Mouse (Mus musculus): ENCODE measurements around the gene Qprt. TPM values are rescaled to one million over a fixed set of nuclear protein-coding genes. Genes with fewer than 3 reads are reported as not detected.

Gene Qprt
- total RNA-seq, 1 experiment, result 5.6 TPM

- peak overlapping the region; percentile 44 to 57; a peak in 3 of 4 replicates for H3K4me3 ChIP-seq (ENCODE audit: insufficient read depth in 1 of 2, low read depth in 1 of 2, low read length in 2 of 2, poor library complexity in 1 of 2, severe bottlenecking in 1 of 2)
- in situ Hi-C loops (cut with MboI; ENCODE audit: low sequenced_read_pairs in 2 of 2, unreplicated experiment in 2 of 2), result loop anchor here in 1 of 2 experiments (10.0 kb wide), 1 partner anchor 270 kb away; the partner anchor contains the start of gene 4930451I11Rik
- H3K9me3 ChIP-seq (ENCODE audit: control insufficient read depth, insufficient read depth, low read depth, low read length), result no peaks in the 10 kb centered on the region
- peaks cover 3 to 12% of the 10 kb centered on the region in 2 experiments; a peak in 2 of 4 replicates for H3K4me1 ChIP-seq (ENCODE audit: control insufficient read depth in 2 of 2, insufficient read depth in 2 of 2, low read length in 2 of 2, poor library complexity in 1 of 2)
- H3K9ac ChIP-seq (ENCODE audit: insufficient read depth, low read depth, low read length, poor library complexity, severe bottlenecking), result peak overlapping the region; percentile 61; the same call in 1 of the 2 replicates
- no peaks in the 10 kb centered on the region for H3K36me3 ChIP-seq (ENCODE audit: control insufficient read depth, insufficient read depth, low read length, poor library complexity, severe bottlenecking)
- H3K27ac ChIP-seq (ENCODE audit: insufficient read depth, low read depth, low read length, poor library complexity, severe bottlenecking), result no peak overlapping the region
- TF ChIP-seq MAFK (IDR thresholded peaks at IDR 0.05; ENCODE audit: insufficient read depth, low read depth, low read length) (no peak; the same call in 1 of the 2 replicates), HCFC1 (IDR thresholded peaks at IDR 0.05; ENCODE audit: borderline replicate concordance, insufficient read depth, low read length) (0 out of 2 replicates have a peak, but pooled peaks have one; percentile 1), ZC3H11A (IDR thresholded peaks at IDR 0.05; ENCODE audit: borderline replicate concordance, low read depth, low read length) (peak; percentile 91), ZNF384 (IDR thresholded peaks at IDR 0.05; ENCODE audit: low read depth, low read length) (no peak), CHD2 (IDR thresholded peaks at IDR 0.05; ENCODE audit: low read depth, low read length) (no peak)
- DNase-seq (ENCODE audit: low read depth, low spot score), result peak; percentile 91
Observed at GRCm38 (mm10) chr7:127104560-127105332, 17.3 kb downstream of the Qprt start.

- H3K9me3 ChIP-seq (ENCODE audit: control insufficient read depth, insufficient read depth, low read depth, low read length), result no peaks in the 10 kb centered on the region
- peak overlapping the region; percentile 23; the same call in 1 of the 2 replicates for H3K9ac ChIP-seq (ENCODE audit: insufficient read depth, low read depth, low read length, poor library complexity, severe bottlenecking)
- no peak overlapping the region for H3K27ac ChIP-seq (ENCODE audit: insufficient read depth, low read depth, low read length, poor library complexity, severe bottlenecking)
- DNase-seq (ENCODE audit: low read depth, low spot score), result no peak
- no peak overlapping the region for H3K4me3 ChIP-seq (ENCODE audit: insufficient read depth in 1 of 2, low read depth in 1 of 2, low read length in 2 of 2, poor library complexity in 1 of 2, severe bottlenecking in 1 of 2)
- peaks cover 3 to 12% of the 10 kb centered on the region in 2 experiments; a peak in 2 of 4 replicates for H3K4me1 ChIP-seq (ENCODE audit: control insufficient read depth in 2 of 2, insufficient read depth in 2 of 2, low read length in 2 of 2, poor library complexity in 1 of 2)
- in situ Hi-C loops (cut with MboI; ENCODE audit: low sequenced_read_pairs in 2 of 2, unreplicated experiment in 2 of 2), result loop anchor here in 1 of 2 experiments (10.0 kb wide), 1 partner anchor 269 kb away; the partner anchor contains the start of gene 4930451I11Rik
- H3K36me3 ChIP-seq (ENCODE audit: control insufficient read depth, insufficient read depth, low read length, poor library complexity, severe bottlenecking), result no peaks in the 10 kb centered on the region
- no peak for TF ChIP-seq HCFC1 (IDR thresholded peaks at IDR 0.05; ENCODE audit: borderline replicate concordance, insufficient read depth, low read length)
- TF ChIP-seq ZC3H11A (IDR thresholded peaks at IDR 0.05; ENCODE audit: borderline replicate concordance, low read depth, low read length), result no peak
- no peak for TF ChIP-seq MAFK (IDR thresholded peaks at IDR 0.05; ENCODE audit: insufficient read depth, low read depth, low read length)
- no peak for TF ChIP-seq CHD2 (IDR thresholded peaks at IDR 0.05; ENCODE audit: low read depth, low read length)
- no peak for TF ChIP-seq ZNF384 (IDR thresholded peaks at IDR 0.05; ENCODE audit: low read depth, low read length)
Observed at GRCm38 (mm10) chr7:127103960-127104359, 18.1 kb downstream of the Qprt start.

GRCm38 (mm10) chr7:127102148-127102547 is 19.9 kb downstream of the Qprt start:
- no peak overlapping the region for H3K9ac ChIP-seq (ENCODE audit: insufficient read depth, low read depth, low read length, poor library complexity, severe bottlenecking)
- peaks cover 3 to 12% of the 10 kb centered on the region in 2 experiments; a peak in 2 of 4 replicates for H3K4me1 ChIP-seq (ENCODE audit: control insufficient read depth in 2 of 2, insufficient read depth in 2 of 2, low read length in 2 of 2, poor library complexity in 1 of 2)
- in situ Hi-C loops (cut with MboI; ENCODE audit: low sequenced_read_pairs in 2 of 2, unreplicated experiment in 2 of 2), result loop anchor here in 1 of 2 experiments (10.0 kb wide), 1 partner anchor 267 kb away; the partner anchor contains the start of gene 4930451I11Rik
- no peak for DNase-seq (ENCODE audit: low read depth, low spot score)
- H3K27ac ChIP-seq (ENCODE audit: insufficient read depth, low read depth, low read length, poor library complexity, severe bottlenecking), result no peak overlapping the region
- H3K9me3 ChIP-seq (ENCODE audit: control insufficient read depth, insufficient read depth, low read depth, low read length), result no peaks in the 10 kb centered on the region
- TF ChIP-seq HCFC1 (IDR thresholded peaks at IDR 0.05; ENCODE audit: borderline replicate concordance, insufficient read depth, low read length), result no peak
- no peak for TF ChIP-seq MAFK (IDR thresholded peaks at IDR 0.05; ENCODE audit: insufficient read depth, low read depth, low read length)
- no peak for TF ChIP-seq CHD2 (IDR thresholded peaks at IDR 0.05; ENCODE audit: low read depth, low read length)
- no peak for TF ChIP-seq ZNF384 (IDR thresholded peaks at IDR 0.05; ENCODE audit: low read depth, low read length)
- TF ChIP-seq ZC3H11A (IDR thresholded peaks at IDR 0.05; ENCODE audit: borderline replicate concordance, low read depth, low read length), result no peak
- no peak overlapping the region for H3K4me3 ChIP-seq (ENCODE audit: insufficient read depth in 1 of 2, low read depth in 1 of 2, low read length in 2 of 2, poor library complexity in 1 of 2, severe bottlenecking in 1 of 2)
- no peaks in the 10 kb centered on the region for H3K36me3 ChIP-seq (ENCODE audit: control insufficient read depth, insufficient read depth, low read length, poor library complexity, severe bottlenecking)

GRCm38 (mm10) chr7:127101451-127102016 is 20.5 kb downstream of the Qprt start:
- no peak overlapping the region for H3K9ac ChIP-seq (ENCODE audit: insufficient read depth, low read depth, low read length, poor library complexity, severe bottlenecking)
- in situ Hi-C loops (cut with MboI; ENCODE audit: low sequenced_read_pairs in 2 of 2, unreplicated experiment in 2 of 2), result loop anchor here in 1 of 2 experiments (10.0 kb wide), 1 partner anchor 267 kb away; the partner anchor contains the start of gene 4930451I11Rik
- H3K36me3 ChIP-seq (ENCODE audit: control insufficient read depth, insufficient read depth, low read length, poor library complexity, severe bottlenecking), result no peaks in the 10 kb centered on the region
- peaks cover 3 to 12% of the 10 kb centered on the region in 2 experiments; a peak in 2 of 4 replicates for H3K4me1 ChIP-seq (ENCODE audit: control insufficient read depth in 2 of 2, insufficient read depth in 2 of 2, low read length in 2 of 2, poor library complexity in 1 of 2)
- H3K4me3 ChIP-seq (ENCODE audit: insufficient read depth in 1 of 2, low read depth in 1 of 2, low read length in 2 of 2, poor library complexity in 1 of 2, severe bottlenecking in 1 of 2), result no peak overlapping the region
- TF ChIP-seq HCFC1 (IDR thresholded peaks at IDR 0.05; ENCODE audit: borderline replicate concordance, insufficient read depth, low read length), result no peak
- TF ChIP-seq ZC3H11A (IDR thresholded peaks at IDR 0.05; ENCODE audit: borderline replicate concordance, low read depth, low read length), result no peak
- no peak for TF ChIP-seq CHD2 (IDR thresholded peaks at IDR 0.05; ENCODE audit: low read depth, low read length)
- TF ChIP-seq ZNF384 (IDR thresholded peaks at IDR 0.05; ENCODE audit: low read depth, low read length), result no peak
- no peak for TF ChIP-seq MAFK (IDR thresholded peaks at IDR 0.05; ENCODE audit: insufficient read depth, low read depth, low read length)
- H3K9me3 ChIP-seq (ENCODE audit: control insufficient read depth, insufficient read depth, low read depth, low read length), result no peaks in the 10 kb centered on the region
- no peak for DNase-seq (ENCODE audit: low read depth, low spot score)
- H3K27ac ChIP-seq (ENCODE audit: insufficient read depth, low read depth, low read length, poor library complexity, severe bottlenecking), result no peak overlapping the region

All from ES-E14 (cell line).